Mouse (Mus musculus): ENCODE results near the gene Plekhg5.

Plekhg5 gene

GRCm38 (mm10) chr4:152146033-152146827 is 73.9 kb downstream of the Plekhg5 start:
- no peak for DNase-seq (ENCODE audit: low spot score in 2 of 2)

- no peak for DNase-seq (ENCODE audit: low spot score in 2 of 2)
Measured at GRCm38 (mm10) chr4:152150546-152150945, 78.2 kb downstream of the Plekhg5 start.

GRCm38 (mm10) chr4:152151451-152151965 is 79.2 kb downstream of the Plekhg5 start:
- no peak for DNase-seq (ENCODE audit: low spot score in 2 of 2)

GRCm38 (mm10) chr4:152151966-152152544 is 79.8 kb downstream of the Plekhg5 start, which contains the start of gene Espn:
TSS of gene Espn (minus strand) at chr4:152152371.
- DNase-seq (ENCODE audit: low spot score in 2 of 2), result no peak

GRCm38 (mm10) chr4:152153771-152154177 is 81.5 kb downstream of the Plekhg5 start:
- peak in 1 of 2 experiments; percentile 70 for DNase-seq (ENCODE audit: low spot score in 2 of 2)

- DNase-seq (ENCODE audit: low spot score in 2 of 2), result no peak
Measured at GRCm38 (mm10) chr4:152155019-152155418, 82.7 kb downstream of the Plekhg5 start.

- DNase-seq (ENCODE audit: low spot score in 2 of 2), result no peak
Measured at GRCm38 (mm10) chr4:152157779-152158584, 85.7 kb downstream of the Plekhg5 start.

GRCm38 (mm10) chr4:152158585-152159284 is 86.4 kb downstream of the Plekhg5 start, which contains the start of gene Hes2:
TSS of gene Hes2 (plus strand) at chr4:152158867.
- DNase-seq (ENCODE audit: low spot score in 2 of 2), result no peak

GRCm38 (mm10) chr4:152159285-152159678 is 87.0 kb downstream of the Plekhg5 start:
- DNase-seq (ENCODE audit: low spot score in 2 of 2), result no peak

GRCm38 (mm10) chr4:152160748-152161147 is 88.5 kb downstream of the Plekhg5 start:
- no peak for DNase-seq (ENCODE audit: low spot score in 2 of 2)

- no peak for DNase-seq (ENCODE audit: low spot score in 2 of 2)
Measured at GRCm38 (mm10) chr4:152161601-152162000, 89.3 kb downstream of the Plekhg5 start.

- DNase-seq (ENCODE audit: low spot score in 2 of 2), result no peak
Measured at GRCm38 (mm10) chr4:152162748-152163147, 90.5 kb downstream of the Plekhg5 start.
